Mouse (Mus musculus): ENCODE results near the gene Chrna1.

DNA sequence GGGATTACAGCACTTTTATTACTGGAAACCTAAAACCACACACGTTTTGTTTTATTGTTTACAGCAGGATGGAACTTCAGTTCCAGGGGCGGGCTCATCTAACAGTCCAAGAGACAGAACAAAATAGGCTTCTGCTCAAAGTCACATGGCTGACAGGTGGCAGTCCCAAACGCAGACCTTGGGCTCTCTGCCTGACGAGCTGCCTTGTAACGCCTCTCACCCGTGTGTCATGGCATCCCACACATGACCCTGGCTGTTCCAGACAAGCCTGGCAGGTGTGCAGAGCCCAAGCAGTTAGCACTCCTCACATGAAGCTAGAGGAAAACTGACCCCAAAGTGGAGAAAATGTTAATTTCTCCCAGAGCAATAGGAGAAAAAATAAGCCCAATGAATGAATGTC, 31.7 kb upstream of the Chrna1 start:
- TF ChIP-seq POLR2A (IDR thresholded peaks at IDR 0.05; ENCODE audit: borderline replicate concordance, extremely low read depth, low read depth, low read length) (no peak), CTCF (IDR thresholded peaks at IDR 0.05; ENCODE audit: insufficient read depth, low read length) (no peak)

All from lung, adult 2 months (tissue).